9 mouse cellular contexts compared by ENCODE assay signal in the genomic region with DNA sequence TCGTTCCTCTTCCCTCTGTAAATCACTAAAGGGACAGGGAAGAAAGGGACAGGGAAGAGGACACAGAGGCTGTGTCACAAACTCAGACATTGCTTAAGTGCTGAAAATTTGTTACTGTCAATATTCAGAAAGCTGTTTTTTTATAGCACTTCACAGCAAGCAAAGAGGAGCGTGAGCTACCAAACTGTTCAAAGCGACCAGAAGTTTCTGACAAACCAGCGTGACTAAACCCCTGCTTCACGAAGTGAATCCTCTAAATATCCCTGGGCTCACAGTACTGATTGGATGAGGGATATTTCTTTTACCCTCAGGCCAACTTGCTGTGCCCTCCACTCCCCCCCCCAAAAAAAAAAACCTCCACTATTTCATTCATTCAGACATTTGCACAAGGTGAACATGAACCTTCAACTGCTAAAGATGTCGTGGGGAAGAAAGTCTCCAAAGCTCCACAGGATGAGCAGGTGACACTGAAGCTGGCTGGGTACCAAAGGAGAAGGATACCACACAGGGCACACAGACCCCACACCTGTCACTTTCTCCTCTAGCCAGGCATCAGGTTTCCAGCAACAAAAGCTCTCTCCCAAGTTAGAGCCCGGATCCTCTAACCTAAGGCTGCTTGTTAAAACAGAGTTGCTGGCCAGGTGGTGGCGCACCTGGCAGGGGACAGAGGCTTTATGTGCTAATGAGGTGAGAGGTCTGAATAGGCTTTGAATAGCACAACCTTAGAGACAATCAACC. TPM values are rescaled to one million over a fixed set of nuclear protein-coding genes. Genes with fewer than 3 reads are reported as not detected.
DNase-seq lines count a peak whose midpoint lies in the region; ATAC-seq and TF ChIP-seq lines count a peak whose summit lies in the region.
"Had no signal": no experiment of that assay in that cellular context is flagged by ENCODE, and none has a peak within 500 bp of the region (broad histone marks: within the 10 kb centered on the region; RNA-seq: fewer than 3 reads in every experiment).

No protein-coding gene starts in this region.

- H3K9me3 ChIP-seq in heart, embryonic 12.5 days (replicated peaks) = no peaks in the 10 kb centered on the region
- H3K9me3 ChIP-seq in ES-E14 (ENCODE audit: control insufficient read depth, insufficient read depth, low read depth, low read length) = no peaks in the 10 kb centered on the region
- H3K9me3 ChIP-seq in limb, embryonic 11.5 days (ENCODE audit: control insufficient read depth, low read length) = no peaks in the 10 kb centered on the region

- DNase-seq in heart, postnatal 4 days = peak; percentile 27
- DNase-seq in ES-E14 (ENCODE audit: low read depth, low spot score) = peak; percentile 63
- peak; percentile 28 for DNase-seq in embryo, embryonic 11 days
- DNase-seq in limb, embryonic 11.5 days (ENCODE audit: low spot score) = peak; percentile 67
- peak; percentile 62 to 65 for DNase-seq in spleen, postnatal 36 days (ENCODE audit: low spot score in 2 of 2)
- no peak for DNase-seq in urinary bladder, postnatal 10 days (ENCODE audit: low spot score)
- DNase-seq in adrenal gland, postnatal 25 days = no peak

- ATAC-seq in heart, embryonic 12.5 days (ENCODE audit: insufficient number of reproducible peaks, low FRiP score) = no peak
- no peak for ATAC-seq in limb, embryonic 11.5 days (ENCODE audit: insufficient number of reproducible peaks, low FRiP score, low TSS enrichment, low read depth)

- H3K9ac ChIP-seq in heart, embryonic 12.5 days = no peak overlapping the region
- H3K9ac ChIP-seq in ES-E14 (ENCODE audit: insufficient read depth, low read depth, low read length, poor library complexity, severe bottlenecking) = no peak overlapping the region
- H3K9ac ChIP-seq in limb, embryonic 11.5 days (ENCODE audit: low read length) = no peak overlapping the region

- H3K4me1 ChIP-seq in heart, embryonic 12.5 days (replicated peaks) = peaks cover 29% of the 10 kb centered on the region
- H3K4me1 ChIP-seq in ES-E14 (ENCODE audit: control insufficient read depth in 2 of 2, insufficient read depth in 2 of 2, low read length in 2 of 2, poor library complexity in 1 of 2) = peaks cover 2 to 16% of the 10 kb centered on the region in 2 experiments; a peak in 2 of 4 replicates
- H3K4me1 ChIP-seq in limb, embryonic 11.5 days (ENCODE audit: control insufficient read depth, insufficient read depth, low read length) = 0 out of 2 replicates have a peak, but pooled peaks cover 2% of the 10 kb centered on the region

- no peak overlapping the region for H3K4me3 ChIP-seq in heart, embryonic 12.5 days
- H3K4me3 ChIP-seq in ES-E14 (ENCODE audit: insufficient read depth in 1 of 2, low read depth in 1 of 2, low read length in 2 of 2, poor library complexity in 1 of 2, severe bottlenecking in 1 of 2) = no peak overlapping the region
- H3K4me3 ChIP-seq in limb, embryonic 11.5 days (ENCODE audit: low read depth, low read length) = no peak overlapping the region

- WGBS in heart, embryonic 12.5 days = 60% methylated on average over 8 of the region's 8 CpGs
- 51% methylated on average over 8 of the region's 8 CpGs for WGBS in limb, embryonic 11.5 days

- H3K4me2 ChIP-seq in heart, embryonic 12.5 days = no peak overlapping the region
- H3K4me2 ChIP-seq in limb, embryonic 11.5 days (ENCODE audit: low read depth, severe bottlenecking) = no peak overlapping the region

- in situ Hi-C loops in ES-E14 (cut with MboI; ENCODE audit: low sequenced_read_pairs in 2 of 2, unreplicated experiment in 2 of 2) = no loop called here

- no peaks in the 10 kb centered on the region for H3K27me3 ChIP-seq in heart, embryonic 12.5 days (replicated peaks)
- H3K27me3 ChIP-seq in limb, embryonic 11.5 days (ENCODE audit: control insufficient read depth, insufficient read depth, low read length) = no peaks in the 10 kb centered on the region
- H3K27me3 ChIP-seq: megakaryocyte, embryonic 14.5 days had no signal

- no peaks in the 10 kb centered on the region for H3K36me3 ChIP-seq in heart, embryonic 12.5 days
- no peaks in the 10 kb centered on the region for H3K36me3 ChIP-seq in ES-E14 (ENCODE audit: control insufficient read depth, insufficient read depth, low read length, poor library complexity, severe bottlenecking)
- no peaks in the 10 kb centered on the region for H3K36me3 ChIP-seq in limb, embryonic 11.5 days (ENCODE audit: control insufficient read depth, insufficient read depth, low read length)

- no peak overlapping the region for H3K27ac ChIP-seq in heart, embryonic 12.5 days (ENCODE audit: poor library complexity, severe bottlenecking)
- no peak overlapping the region for H3K27ac ChIP-seq in ES-E14 (ENCODE audit: insufficient read depth, low read depth, low read length, poor library complexity, severe bottlenecking)
- H3K27ac ChIP-seq in limb, embryonic 11.5 days (replicated peaks; ENCODE audit: low read depth, low read length) = no peak overlapping the region

TF ChIP-seq in ES-E14, 5 proteins besides CTCF, POLR2A, EP300 and RAD21:
- no peak for TF ChIP-seq CHD2 (IDR thresholded peaks at IDR 0.05; ENCODE audit: low read depth, low read length)
- no peak for TF ChIP-seq ZNF384 (IDR thresholded peaks at IDR 0.05; ENCODE audit: low read depth, low read length)
- no peak for TF ChIP-seq ZC3H11A (IDR thresholded peaks at IDR 0.05; ENCODE audit: borderline replicate concordance, low read depth, low read length)
- no peak for TF ChIP-seq MAFK (IDR thresholded peaks at IDR 0.05; ENCODE audit: insufficient read depth, low read depth, low read length)
- no peak for TF ChIP-seq HCFC1 (IDR thresholded peaks at IDR 0.05; ENCODE audit: borderline replicate concordance, insufficient read depth, low read length)
TF ChIP-seq in ES-E14: peak in this region for 0.

RNA-seq across cellular contexts. Expression of a gene that starts 16.2 kb away (rescaled TPM):
- 10 to 100 TPM; 30.6 to 31.7 TPM for total RNA-seq in heart, postnatal 4 days (2021)
- 27.3 and 27.8 TPM in 2 replicates for polyA plus RNA-seq in heart, embryonic 12.5 days (2016; fragmentation: Nextera tagmentation; extraction: Ambion mirVana)
- total RNA-seq in ES-E14 (2012; rRNA removed) = 11.2 and 18.1 TPM in 2 replicates
- polyA plus RNA-seq in limb, embryonic 11.5 days (2014; fragmentation: Nextera tagmentation; extraction: Ambion mirVana) = 26.0 and 27.0 TPM in 2 replicates
- 45.0 and 63.2 TPM in 2 replicates for total RNA-seq in adrenal gland, postnatal 25 days (2021)

RNA-seq across cellular contexts. Expression of a gene that starts 33.3 kb away (rescaled TPM):
- total RNA-seq in heart, postnatal 4 days (2021) = under 1 TPM; 0.09 to 0.14 TPM
- 0.04 TPM in 1 of 2 replicates, not detected in the other for polyA plus RNA-seq in heart, embryonic 12.5 days (2016; fragmentation: Nextera tagmentation; extraction: Ambion mirVana)
- total RNA-seq in ES-E14 (2012; rRNA removed) = 0.09 TPM in 1 of 2 replicates, not detected in the other
- 0.18 TPM in 1 of 2 replicates, not detected in the other for polyA plus RNA-seq in limb, embryonic 11.5 days (2014; fragmentation: Nextera tagmentation; extraction: Ambion mirVana)
- 0.57 and 0.79 TPM in 2 replicates for total RNA-seq in adrenal gland, postnatal 25 days (2021)

RNA-seq across cellular contexts. Expression of a gene that starts 55.0 kb away (rescaled TPM):
- total RNA-seq in heart, postnatal 4 days (2021) = 10 to 100 TPM; 31.8 to 36.2 TPM
- polyA plus RNA-seq in heart, embryonic 12.5 days (2016; fragmentation: Nextera tagmentation; extraction: Ambion mirVana) = 64.7 and 72.6 TPM in 2 replicates
- 69.7 and 70.6 TPM in 2 replicates for total RNA-seq in ES-E14 (2012; rRNA removed)
- polyA plus RNA-seq in limb, embryonic 11.5 days (2014; fragmentation: Nextera tagmentation; extraction: Ambion mirVana) = 79.9 and 81.2 TPM in 2 replicates
- 77.1 and 78.8 TPM in 2 replicates for total RNA-seq in adrenal gland, postnatal 25 days (2021)

Comparison
In these comparisons a context has a peak if more than half of its experiments do, and no peak if none do; other contexts are left out.
1. DNase-seq: peak in heart, postnatal 4 days (single experiment), ES-E14 (single experiment), embryo, embryonic 11 days (single experiment), limb, embryonic 11.5 days (single experiment) and spleen, postnatal 36 days (2 of 2); none in urinary bladder, postnatal 10 days (single experiment) and adrenal gland, postnatal 25 days (single experiment).